Comparison of ENCODE assay signal across 24 mouse cellular contexts in the genomic region with DNA sequence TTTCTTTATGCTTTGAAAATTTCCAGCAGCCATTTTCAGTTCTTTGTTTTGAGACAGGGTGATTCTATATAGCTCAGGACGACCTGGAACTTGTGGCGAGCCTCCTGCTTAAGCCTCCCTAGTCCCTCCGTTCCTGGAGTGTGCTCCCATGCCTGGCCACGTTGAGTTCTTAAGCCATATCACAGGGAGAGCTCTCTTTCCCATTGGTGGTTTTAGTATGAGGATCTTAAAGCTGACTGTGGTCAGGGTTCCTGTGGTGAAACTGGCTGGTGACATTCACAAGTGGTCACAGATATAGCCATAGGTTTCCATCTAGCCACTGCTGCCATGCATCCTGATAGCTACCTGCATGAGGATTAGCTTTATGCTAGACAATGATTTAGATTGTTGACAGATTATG.
DNase-seq lines count a peak whose midpoint lies in the region; ATAC-seq and TF ChIP-seq lines count a peak whose summit lies in the region.
"Had no signal": no experiment of that assay in that cellular context is flagged by ENCODE, and none has a peak within 500 bp of the region (broad histone marks: within the 10 kb centered on the region; RNA-seq: fewer than 3 reads in every experiment).

No protein-coding gene starts in this region.

- intact Hi-C loops in gastrocnemius, adult 2 months (cut with DNase I) = no loop called here
- intact Hi-C loops in gastrocnemius, postnatal 14 days (cut with DNase I; ENCODE audit: low total_unique reads) = no loop called here

- no peaks in the 10 kb centered on the region for H3K27me3 ChIP-seq in intestine, embryonic 14.5 days (replicated peaks; ENCODE audit: control insufficient read depth, insufficient read depth, low read length)
- H3K27me3 ChIP-seq in intestine, embryonic 15.5 days (replicated peaks) = no peaks in the 10 kb centered on the region
- H3K27me3 ChIP-seq in hindbrain, embryonic 12.5 days = no peaks in the 10 kb centered on the region
- H3K27me3 ChIP-seq: embryonic facial prominence, embryonic 13.5 days; embryonic facial prominence, embryonic 15.5 days; forebrain, embryonic 12.5 days had no signal

- no peak for TF ChIP-seq CTCF in gastrocnemius, adult 2 months (IDR thresholded peaks at IDR 0.05)

- 0 out of 2 replicates have a peak, but pooled peaks cover 4% of the 10 kb centered on the region for H3K4me1 ChIP-seq in intestine, embryonic 14.5 days (replicated peaks; ENCODE audit: control insufficient read depth, insufficient read depth, low read length)
- peaks cover 3% of the 10 kb centered on the region; the same call in 1 of the 2 replicates for H3K4me1 ChIP-seq in intestine, embryonic 15.5 days (replicated peaks)
- no peaks in the 10 kb centered on the region for H3K4me1 ChIP-seq in hindbrain, embryonic 12.5 days
- H3K4me1 ChIP-seq: forebrain, embryonic 12.5 days had no signal

- no peaks in the 10 kb centered on the region for H3K9me3 ChIP-seq in intestine, embryonic 14.5 days (ENCODE audit: control insufficient read depth, low read length)
- H3K9me3 ChIP-seq in intestine, embryonic 15.5 days = no peaks in the 10 kb centered on the region
- H3K9me3 ChIP-seq in hindbrain, embryonic 12.5 days (replicated peaks) = no peaks in the 10 kb centered on the region
- H3K9me3 ChIP-seq: embryonic facial prominence, embryonic 13.5 days; embryonic facial prominence, embryonic 15.5 days; forebrain, embryonic 10.5 days; forebrain, embryonic 12.5 days had no signal

- H3K4me2 ChIP-seq in intestine, embryonic 14.5 days (ENCODE audit: low read length) = no peak overlapping the region
- no peak overlapping the region for H3K4me2 ChIP-seq in intestine, embryonic 15.5 days (replicated peaks)
- no peak overlapping the region for H3K4me2 ChIP-seq in hindbrain, embryonic 12.5 days (replicated peaks)
- H3K4me2 ChIP-seq: embryonic facial prominence, embryonic 13.5 days; embryonic facial prominence, embryonic 15.5 days; forebrain, embryonic 12.5 days had no signal

- H3K9ac ChIP-seq in intestine, embryonic 14.5 days (ENCODE audit: low read length) = no peak overlapping the region
- no peak overlapping the region for H3K9ac ChIP-seq in intestine, embryonic 15.5 days
- H3K9ac ChIP-seq in hindbrain, embryonic 12.5 days = no peak overlapping the region
- H3K9ac ChIP-seq: embryonic facial prominence, embryonic 13.5 days; embryonic facial prominence, embryonic 15.5 days; forebrain, embryonic 12.5 days had no signal

- 86% methylated on average over 4 of the region's 4 CpGs for WGBS in intestine, embryonic 14.5 days
- WGBS in intestine, embryonic 15.5 days = 87% methylated on average over 4 of the region's 4 CpGs
- 73% methylated on average over 4 of the region's 4 CpGs for WGBS in hindbrain, embryonic 12.5 days

- ATAC-seq in intestine, embryonic 14.5 days (replicated peaks; ENCODE audit: low FRiP score, low TSS enrichment, low read depth) = no peak
- no peak for ATAC-seq in intestine, embryonic 15.5 days
- ATAC-seq in common myeloid progenitor, adult 5-6 weeks (replicated peaks; ENCODE audit: low read depth, poor library complexity, severe bottlenecking) = 0 out of 2 replicates have a peak, but pooled peaks have one; percentile 52
- peak; percentile 66 for ATAC-seq in megakaryocyte progenitor cell, adult 5-6 weeks (replicated peaks; ENCODE audit: poor library complexity)
- no peak for ATAC-seq in hindbrain, embryonic 12.5 days (ENCODE audit: low FRiP score)
- ATAC-seq: forebrain, embryonic 14.5 days; forebrain, embryonic 16.5 days had no signal

- DNase-seq in gastrocnemius, adult 2 months = no peak
- DNase-seq in gastrocnemius, postnatal 14 days = no peak
- peak; percentile 20 for DNase-seq in intestine, embryonic 14.5 days (ENCODE audit: low spot score)
- no peak for DNase-seq in thymus, postnatal 10 days (ENCODE audit: low spot score in 2 of 2)
- DNase-seq: adrenal gland, adult 2 months; adrenal gland, postnatal 10 days; adrenal gland, postnatal 25 days; cerebellum, adult 11-12 months; cerebellum, adult 2 months; cerebellum, adult 9-10 months; cerebellum, postnatal 10 days; cerebellum, postnatal 25 days; embryo, embryonic 11 days had no signal

- peak overlapping the region; percentile 70; the same call in 1 of the 2 replicates for H3K27ac ChIP-seq in gastrocnemius, adult 2 months
- no peak overlapping the region for H3K27ac ChIP-seq in intestine, embryonic 14.5 days (ENCODE audit: low read depth)
- no peak overlapping the region for H3K27ac ChIP-seq in intestine, embryonic 15.5 days
- no peak overlapping the region for H3K27ac ChIP-seq in hindbrain, embryonic 12.5 days
- H3K27ac ChIP-seq: embryonic facial prominence, embryonic 13.5 days; embryonic facial prominence, embryonic 15.5 days; forebrain, embryonic 10.5 days; forebrain, embryonic 12.5 days had no signal

- H3K4me3 ChIP-seq in gastrocnemius, adult 2 months = no peak overlapping the region
- H3K4me3 ChIP-seq in intestine, embryonic 14.5 days (ENCODE audit: low read depth, low read length) = no peak overlapping the region
- no peak overlapping the region for H3K4me3 ChIP-seq in intestine, embryonic 15.5 days (replicated peaks)
- H3K4me3 ChIP-seq in hindbrain, embryonic 12.5 days = no peak overlapping the region
- H3K4me3 ChIP-seq: embryonic facial prominence, embryonic 13.5 days; embryonic facial prominence, embryonic 15.5 days; erythroblast, embryonic 14.5 days; forebrain, embryonic 10.5 days; forebrain, embryonic 12.5 days had no signal

- H3K36me3 ChIP-seq in intestine, embryonic 14.5 days (ENCODE audit: control insufficient read depth, insufficient read depth, low read length) = no peaks in the 10 kb centered on the region
- H3K36me3 ChIP-seq in intestine, embryonic 15.5 days = no peaks in the 10 kb centered on the region
- no peaks in the 10 kb centered on the region for H3K36me3 ChIP-seq in hindbrain, embryonic 12.5 days
- H3K36me3 ChIP-seq: embryonic facial prominence, embryonic 13.5 days; embryonic facial prominence, embryonic 15.5 days; forebrain, embryonic 10.5 days; forebrain, embryonic 12.5 days had no signal

Comparison
In these comparisons a context has a peak if more than half of its experiments do, and no peak if none do; other contexts are left out.
1. ATAC-seq: peak in common myeloid progenitor, adult 5-6 weeks (single experiment) and megakaryocyte progenitor cell, adult 5-6 weeks (single experiment); none in intestine, embryonic 14.5 days (single experiment), intestine, embryonic 15.5 days (single experiment) and hindbrain, embryonic 12.5 days (single experiment).